8 mouse cellular contexts compared by ENCODE assay signal in genomic region chr17:84100523-84100922, GRCm38 (mm10).
DNase-seq lines count a peak whose midpoint lies in the region; ATAC-seq and TF ChIP-seq lines count a peak whose summit lies in the region.

No protein-coding gene starts in this region.

- peak overlapping the region; percentile 42 for H3K27ac ChIP-seq in heart, embryonic 15.5 days
- peak overlapping the region; percentile 21; the same call in 1 of the 2 replicates for H3K27ac ChIP-seq in lung, embryonic 15.5 days

- no peaks in the 10 kb centered on the region for H3K36me3 ChIP-seq in heart, embryonic 15.5 days
- no peaks in the 10 kb centered on the region for H3K36me3 ChIP-seq in lung, embryonic 15.5 days

- DNase-seq in layer of hippocampus, adult 11-12 months (ENCODE audit: low spot score): peak; percentile 53
- DNase-seq in layer of hippocampus, postnatal 25 days (ENCODE audit: extremely low spot score in 1 of 2, low spot score in 1 of 2): no peak
- peak; percentile 77 for DNase-seq in brain, embryonic 14.5 days (ENCODE audit: low read depth)
- DNase-seq in urinary bladder, postnatal 4 days (ENCODE audit: low spot score in 2 of 2): no peak
- no peak for DNase-seq in cerebellum, postnatal 36 days
- DNase-seq in retina, postnatal 1 day: no peak

- no peak for TF ChIP-seq POLR2A in brain, embryonic 14.5 days (IDR thresholded peaks at IDR 0.05; ENCODE audit: borderline replicate concordance, extremely low read depth, insufficient read depth, insufficient read length, poor library complexity, severe bottlenecking)

- H3K9me3 ChIP-seq in heart, embryonic 15.5 days (replicated peaks): no peaks in the 10 kb centered on the region
- H3K9me3 ChIP-seq in lung, embryonic 15.5 days: no peaks in the 10 kb centered on the region

- no peak overlapping the region for H3K4me3 ChIP-seq in heart, embryonic 15.5 days
- no peak overlapping the region for H3K4me3 ChIP-seq in lung, embryonic 15.5 days

- H3K27me3 ChIP-seq in heart, embryonic 15.5 days: no peaks in the 10 kb centered on the region
- no peaks in the 10 kb centered on the region for H3K27me3 ChIP-seq in lung, embryonic 15.5 days

- TF ChIP-seq CTCF in brain, embryonic 14.5 days (IDR thresholded peaks at IDR 0.05; ENCODE audit: borderline replicate concordance, extremely low read depth, insufficient read depth, insufficient read length): no peak

- no peak overlapping the region for H3K4me2 ChIP-seq in heart, embryonic 15.5 days
- no peak overlapping the region for H3K4me2 ChIP-seq in lung, embryonic 15.5 days

- H3K9ac ChIP-seq in heart, embryonic 15.5 days: no peak overlapping the region
- no peak overlapping the region for H3K9ac ChIP-seq in lung, embryonic 15.5 days

- ATAC-seq in heart, embryonic 15.5 days (replicated peaks; ENCODE audit: insufficient number of reproducible peaks, insufficient read depth, low FRiP score, low read depth): peak; percentile 44; the same call in 1 of the 2 replicates
- no peak for ATAC-seq in lung, embryonic 15.5 days (ENCODE audit: borderline replicate concordance, extremely low read depth, low FRiP score, low TSS enrichment)

- WGBS in heart, embryonic 15.5 days: 49% methylated on average over 10 of the region's 10 CpGs
- 32% methylated on average over 10 of the region's 10 CpGs for WGBS in lung, embryonic 15.5 days

- peaks cover 43% of the 10 kb centered on the region for H3K4me1 ChIP-seq in heart, embryonic 15.5 days (replicated peaks)
- H3K4me1 ChIP-seq in lung, embryonic 15.5 days: peaks cover 48% of the 10 kb centered on the region

Comparison
In these comparisons a context has a peak if more than half of its experiments do, and no peak if none do; other contexts are left out.
1. DNase-seq: peak in layer of hippocampus, adult 11-12 months (single experiment) and brain, embryonic 14.5 days (single experiment); none in layer of hippocampus, postnatal 25 days (0 of 2), urinary bladder, postnatal 4 days (0 of 2), cerebellum, postnatal 36 days (0 of 2) and retina, postnatal 1 day (single experiment).